Mouse (Mus musculus): ENCODE results near the gene Tmem158. TPM values are rescaled to one million over a fixed set of nuclear protein-coding genes. Genes with fewer than 3 reads are reported as not detected.
A peak's percentile ranks its signal among the peaks of the same experiment; 100 is the strongest.

Gene Tmem158
- total and polyA plus RNA-seq, 3 experiments: 2.1 to 5.5 (median 4.5) TPM

DNA sequence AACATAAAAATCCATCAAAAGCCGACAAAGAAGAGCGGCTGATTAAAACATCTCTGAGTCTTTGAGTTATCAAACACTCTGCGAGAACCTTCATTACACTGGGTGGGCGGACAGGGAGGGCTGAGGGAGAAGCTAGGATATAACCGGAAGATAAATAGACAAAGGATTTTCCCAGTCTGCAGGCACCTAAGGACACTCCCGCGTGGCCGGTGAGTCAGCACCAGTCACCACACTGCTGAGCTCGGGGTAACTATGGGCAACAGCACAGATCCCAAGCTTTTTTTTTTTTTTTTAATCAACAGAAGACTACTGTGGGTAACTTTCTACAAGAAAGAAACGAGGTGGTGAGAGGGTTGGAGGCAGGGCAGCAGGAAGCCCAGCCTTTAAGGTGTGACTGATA lies 16.6 kb downstream of the Tmem158 start:
- Histone ChIP-seq H3K79me2 (replicated peaks; ENCODE audit: control insufficient read depth, insufficient read depth, low read length) (no peaks in the 10 kb centered on the region), H3K4me3 (no peak overlapping the region), H3K4me1 (ENCODE audit: control insufficient read depth, insufficient read depth, low read length) (peaks cover 1% of the 10 kb centered on the region; the same call in 1 of the 2 replicates), H3K27me3 (ENCODE audit: control insufficient read depth, insufficient read depth, low read length) (no peaks in the 10 kb centered on the region), H3K27ac (no peak overlapping the region), H3K9ac (ENCODE audit: low read depth, low read length) (no peak overlapping the region), H3K36me3 (ENCODE audit: control insufficient read depth, insufficient read depth, low read length) (no peaks in the 10 kb centered on the region)
- DNase-seq: no peak
- TF ChIP-seq POLR2A (IDR thresholded peaks at IDR 0.05; ENCODE audit: insufficient read depth, low read depth, low read length) (no peak), CTCF (IDR thresholded peaks at IDR 0.05) (no peak), EP300 (IDR thresholded peaks at IDR 0.05; ENCODE audit: insufficient read depth, low read depth, low read length) (no peak)
- WGBS: 36% methylated on average over 10 of the region's 10 CpGs
- intact Hi-C loops (cut with DNase I): no loop called here

DNA sequence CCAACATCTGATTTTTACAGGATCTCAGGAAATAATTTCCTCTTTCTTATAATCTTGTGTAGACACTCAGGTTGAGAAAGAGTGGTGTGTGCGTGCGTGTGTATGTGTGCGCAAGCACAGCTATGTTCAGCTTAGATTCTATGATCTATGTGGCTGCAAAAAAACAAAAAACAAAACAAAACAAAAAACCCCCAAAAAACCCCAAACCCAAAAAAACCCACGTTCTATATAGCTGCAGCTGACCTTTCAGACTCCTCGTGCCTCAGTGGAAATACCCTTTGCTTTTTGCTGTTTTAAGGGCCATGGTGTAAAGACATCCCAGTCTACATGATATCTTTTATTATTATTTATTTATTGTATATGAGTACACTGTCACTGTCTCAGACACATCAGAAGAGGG lies 19.4 kb downstream of the Tmem158 start:
- intact Hi-C loops (cut with DNase I): no loop called here
- H3K4me1 ChIP-seq (ENCODE audit: control insufficient read depth, insufficient read depth, low read length): peaks cover 10% of the 10 kb centered on the region
- H3K36me3 ChIP-seq (ENCODE audit: control insufficient read depth, insufficient read depth, low read length): peaks cover 6% of the 10 kb centered on the region; the same call in 1 of the 2 replicates
- H3K27ac ChIP-seq: no peak overlapping the region
- 94% methylated on average over 5 of the region's 5 CpGs for WGBS
- H3K27me3 ChIP-seq (ENCODE audit: control insufficient read depth, insufficient read depth, low read length): no peaks in the 10 kb centered on the region
- no peak overlapping the region for H3K4me3 ChIP-seq
- TF ChIP-seq CTCF (IDR thresholded peaks at IDR 0.05) (no peak), POLR2A (IDR thresholded peaks at IDR 0.05; ENCODE audit: insufficient read depth, low read depth, low read length) (no peak), EP300 (IDR thresholded peaks at IDR 0.05; ENCODE audit: insufficient read depth, low read depth, low read length) (no peak)
- no peaks in the 10 kb centered on the region for H3K79me2 ChIP-seq (replicated peaks; ENCODE audit: control insufficient read depth, insufficient read depth, low read length)
- no peak overlapping the region for H3K9ac ChIP-seq (ENCODE audit: low read depth, low read length)
- no peak for DNase-seq

GRCm38 (mm10) chr9:123240751-123241150 lies 19.8 kb downstream of the Tmem158 start:
- no peak for TF ChIP-seq POLR2A (IDR thresholded peaks at IDR 0.05; ENCODE audit: insufficient read depth, low read depth, low read length)
- no peak for TF ChIP-seq CTCF (IDR thresholded peaks at IDR 0.05)
- no peak for TF ChIP-seq EP300 (IDR thresholded peaks at IDR 0.05; ENCODE audit: insufficient read depth, low read depth, low read length)
- Histone ChIP-seq H3K4me3 (no peak overlapping the region), H3K27ac (no peak overlapping the region), H3K79me2 (replicated peaks; ENCODE audit: control insufficient read depth, insufficient read depth, low read length) (no peaks in the 10 kb centered on the region), H3K36me3 (ENCODE audit: control insufficient read depth, insufficient read depth, low read length) (peaks cover 7% of the 10 kb centered on the region; the same call in 1 of the 2 replicates), H3K9ac (ENCODE audit: low read depth, low read length) (no peak overlapping the region), H3K27me3 (ENCODE audit: control insufficient read depth, insufficient read depth, low read length) (no peaks in the 10 kb centered on the region), H3K4me1 (ENCODE audit: control insufficient read depth, insufficient read depth, low read length) (peaks cover 10% of the 10 kb centered on the region)
- no peak for DNase-seq
- intact Hi-C loops (cut with DNase I): no loop called here
- 96% methylated on average over 2 of the region's 2 CpGs for WGBS

DNA sequence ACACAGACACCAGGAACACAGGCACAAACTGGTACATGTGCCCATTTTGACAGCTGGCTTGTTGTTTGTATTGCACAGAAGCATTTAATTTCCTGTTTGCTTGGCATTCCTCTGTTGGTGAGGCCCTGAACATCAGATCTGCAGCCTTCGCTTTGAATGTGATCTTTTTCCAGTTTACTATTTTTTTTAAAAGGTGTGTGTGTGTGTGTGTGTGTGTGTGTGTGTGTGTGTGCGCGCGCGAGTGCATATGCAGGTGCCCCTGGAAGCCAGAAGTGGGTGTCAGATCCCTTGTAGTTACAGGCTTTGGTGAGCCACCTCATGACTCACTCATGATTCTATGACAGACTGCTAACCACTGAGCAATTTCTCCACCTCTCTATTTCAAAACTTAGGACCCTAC lies 20.3 kb downstream of the Tmem158 start:
- no peak for DNase-seq
- Histone ChIP-seq H3K27me3 (ENCODE audit: control insufficient read depth, insufficient read depth, low read length) (no peaks in the 10 kb centered on the region), H3K27ac (no peak overlapping the region), H3K4me3 (no peak overlapping the region), H3K36me3 (ENCODE audit: control insufficient read depth, insufficient read depth, low read length) (peaks cover 7% of the 10 kb centered on the region; the same call in 1 of the 2 replicates), H3K9ac (ENCODE audit: low read depth, low read length) (no peak overlapping the region), H3K79me2 (replicated peaks; ENCODE audit: control insufficient read depth, insufficient read depth, low read length) (no peaks in the 10 kb centered on the region), H3K4me1 (ENCODE audit: control insufficient read depth, insufficient read depth, low read length) (peaks cover 11% of the 10 kb centered on the region)
- TF ChIP-seq CTCF (IDR thresholded peaks at IDR 0.05) (no peak), EP300 (IDR thresholded peaks at IDR 0.05; ENCODE audit: insufficient read depth, low read depth, low read length) (no peak), POLR2A (IDR thresholded peaks at IDR 0.05; ENCODE audit: insufficient read depth, low read depth, low read length) (no peak)
- intact Hi-C loops (cut with DNase I): no loop called here
- WGBS: over 99% methylated on average over 5 of the region's 5 CpGs

GRCm38 (mm10) chr9:123239651-123240050 lies 20.9 kb downstream of the Tmem158 start:
- no peak overlapping the region for H3K27ac ChIP-seq
- WGBS: 57% methylated on average over 2 of the region's 2 CpGs

GRCm38 (mm10) chr9:123238256-123239045 lies 22.1 kb downstream of the Tmem158 start:
- peak overlapping the region; percentile 77 for H3K27ac ChIP-seq
- H3K9ac ChIP-seq (ENCODE audit: low read depth, low read length): no peak overlapping the region
- H3K4me1 ChIP-seq (ENCODE audit: control insufficient read depth, insufficient read depth, low read length): peaks cover 11% of the 10 kb centered on the region
- no peak for DNase-seq
- no peaks in the 10 kb centered on the region for H3K79me2 ChIP-seq (replicated peaks; ENCODE audit: control insufficient read depth, insufficient read depth, low read length)
- intact Hi-C loops (cut with DNase I): no loop called here
- no peak overlapping the region for H3K4me3 ChIP-seq
- 28% methylated on average over 4 of the region's 4 CpGs for WGBS
- peaks cover 7% of the 10 kb centered on the region; the same call in 1 of the 2 replicates for H3K36me3 ChIP-seq (ENCODE audit: control insufficient read depth, insufficient read depth, low read length)
- TF ChIP-seq EP300 (IDR thresholded peaks at IDR 0.05; ENCODE audit: insufficient read depth, low read depth, low read length): no peak
- no peak for TF ChIP-seq CTCF (IDR thresholded peaks at IDR 0.05)
- TF ChIP-seq POLR2A (IDR thresholded peaks at IDR 0.05; ENCODE audit: insufficient read depth, low read depth, low read length): no peak
- no peaks in the 10 kb centered on the region for H3K27me3 ChIP-seq (ENCODE audit: control insufficient read depth, insufficient read depth, low read length)

More at GRCm38 (mm10) chr9:123239651-123240050, 20.9 kb downstream of the Tmem158 start:
- TF ChIP-seq EP300 (IDR thresholded peaks at IDR 0.05; ENCODE audit: insufficient read depth, low read depth, low read length) (no peak), CTCF (IDR thresholded peaks at IDR 0.05) (no peak), POLR2A (IDR thresholded peaks at IDR 0.05; ENCODE audit: insufficient read depth, low read depth, low read length) (no peak)
- Histone ChIP-seq H3K36me3 (ENCODE audit: control insufficient read depth, insufficient read depth, low read length) (peaks cover 7% of the 10 kb centered on the region; the same call in 1 of the 2 replicates), H3K9ac (ENCODE audit: low read depth, low read length) (no peak overlapping the region), H3K4me1 (ENCODE audit: control insufficient read depth, insufficient read depth, low read length) (peaks cover 11% of the 10 kb centered on the region), H3K27me3 (ENCODE audit: control insufficient read depth, insufficient read depth, low read length) (no peaks in the 10 kb centered on the region), H3K79me2 (replicated peaks; ENCODE audit: control insufficient read depth, insufficient read depth, low read length) (no peaks in the 10 kb centered on the region), H3K4me3 (no peak overlapping the region)
- no peak for DNase-seq
- intact Hi-C loops (cut with DNase I): no loop called here

Data from heart, adult 2 months (tissue).